Mouse (Mus musculus): ENCODE results near the gene Baz2a. TPM values are rescaled to one million over a fixed set of nuclear protein-coding genes. Genes with fewer than 3 reads are reported as not detected.
A peak's percentile ranks its signal among the peaks of the same experiment; 100 is the strongest.
"Not testable (repeated sequence)": the region's sequence is repeated elsewhere in the genome, so short reads cannot be mapped to it uniquely, and the experiment has no call there.

Baz2a gene
- polyA plus RNA-seq, 1 experiment from 2014 or later = 12.5 TPM

DNA sequence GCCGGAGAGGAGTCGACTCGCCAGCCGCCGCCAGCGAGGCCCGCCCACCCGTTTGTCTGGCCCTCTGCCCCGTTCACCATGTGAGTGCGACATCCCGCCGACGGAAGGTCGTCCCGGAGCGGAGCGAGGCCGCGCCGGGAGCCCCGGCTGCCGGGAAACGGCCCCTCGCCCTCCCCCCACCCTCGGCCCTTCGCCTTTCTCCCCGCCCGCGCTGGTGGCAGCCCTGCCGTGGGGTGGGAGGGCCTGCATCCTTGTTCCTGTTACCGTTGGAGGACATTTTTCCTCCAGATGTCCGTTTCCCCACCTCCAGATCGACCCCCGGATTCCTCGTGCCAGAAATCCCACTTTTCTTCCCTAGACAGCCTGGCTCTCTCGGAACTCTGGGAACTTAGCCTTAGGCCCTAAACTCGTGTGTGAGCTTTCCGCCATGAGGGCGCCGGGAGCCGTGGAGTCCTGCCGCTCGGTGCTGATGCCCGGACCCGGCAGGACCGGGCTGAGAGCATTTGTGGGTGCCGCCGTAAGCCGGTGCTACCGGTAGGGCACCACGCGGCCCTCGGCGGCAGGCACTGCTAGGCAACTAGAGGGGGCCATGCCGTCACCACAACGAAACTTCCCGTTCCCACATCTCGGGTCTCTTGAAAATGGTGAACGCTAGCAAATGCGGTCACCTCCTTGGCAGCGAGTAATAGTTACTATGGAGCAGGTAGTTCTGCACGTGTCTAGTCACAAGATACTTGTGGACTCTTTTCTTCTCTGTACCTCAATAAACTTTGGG lies 32.0 kb upstream of the Baz2a start:
- Histone ChIP-seq H3K4me2 (replicated peaks) (peak overlapping the region; percentile 84), H3K36me3 (peaks cover 7% of the 10 kb centered on the region; the same call in 1 of the 2 replicates), H3K9ac (peak overlapping the region; percentile 85), H3K27ac (peak overlapping the region; percentile 99), H3K27me3 (replicated peaks) (no peaks in the 10 kb centered on the region), H3K4me3 (replicated peaks) (peak overlapping the region; percentile 79), H3K4me1 (replicated peaks) (peaks cover 8% of the 10 kb centered on the region), H3K9me3 (no peaks in the 10 kb centered on the region)
- ATAC-seq = peak; percentile 68
- WGBS = under 1% methylated on average over 52 of the region's 62 CpGs

DNA sequence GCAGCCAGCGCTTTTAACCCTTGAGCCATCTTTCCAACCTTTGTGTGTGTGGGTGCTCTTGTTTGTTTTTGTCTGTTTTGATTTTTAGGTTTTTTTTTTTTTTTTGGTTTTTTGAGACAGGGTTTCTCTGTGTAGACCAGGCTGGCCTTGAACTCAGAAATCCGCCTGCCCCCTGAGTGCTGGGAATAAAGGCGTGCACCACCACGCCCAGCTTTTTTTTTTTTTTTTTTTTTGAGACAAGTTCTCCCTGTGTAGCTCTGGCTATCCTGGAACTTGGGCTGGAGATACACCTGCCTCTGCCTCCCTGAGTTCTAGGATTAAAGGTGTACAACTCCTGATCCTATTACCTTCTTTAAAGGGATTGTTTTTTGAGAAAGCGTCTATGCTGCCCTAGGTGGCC lies 30.3 kb upstream of the Baz2a start:
- H3K27ac ChIP-seq = no peak overlapping the region
- no peak for ATAC-seq
- H3K36me3 ChIP-seq = peaks cover 7% of the 10 kb centered on the region; the same call in 1 of the 2 replicates
- H3K4me2 ChIP-seq (replicated peaks) = peak overlapping the region; percentile 84
- peaks cover 8% of the 10 kb centered on the region for H3K4me1 ChIP-seq (replicated peaks)
- peak overlapping the region; percentile 40; the same call in 1 of the 2 replicates for H3K9ac ChIP-seq
- peak overlapping the region; percentile 79; the same call in 1 of the 2 replicates for H3K4me3 ChIP-seq (replicated peaks)
- H3K27me3 ChIP-seq (replicated peaks) = no peaks in the 10 kb centered on the region
- 85% methylated on average over 5 of the region's 5 CpGs for WGBS
- no peaks in the 10 kb centered on the region for H3K9me3 ChIP-seq

DNA sequence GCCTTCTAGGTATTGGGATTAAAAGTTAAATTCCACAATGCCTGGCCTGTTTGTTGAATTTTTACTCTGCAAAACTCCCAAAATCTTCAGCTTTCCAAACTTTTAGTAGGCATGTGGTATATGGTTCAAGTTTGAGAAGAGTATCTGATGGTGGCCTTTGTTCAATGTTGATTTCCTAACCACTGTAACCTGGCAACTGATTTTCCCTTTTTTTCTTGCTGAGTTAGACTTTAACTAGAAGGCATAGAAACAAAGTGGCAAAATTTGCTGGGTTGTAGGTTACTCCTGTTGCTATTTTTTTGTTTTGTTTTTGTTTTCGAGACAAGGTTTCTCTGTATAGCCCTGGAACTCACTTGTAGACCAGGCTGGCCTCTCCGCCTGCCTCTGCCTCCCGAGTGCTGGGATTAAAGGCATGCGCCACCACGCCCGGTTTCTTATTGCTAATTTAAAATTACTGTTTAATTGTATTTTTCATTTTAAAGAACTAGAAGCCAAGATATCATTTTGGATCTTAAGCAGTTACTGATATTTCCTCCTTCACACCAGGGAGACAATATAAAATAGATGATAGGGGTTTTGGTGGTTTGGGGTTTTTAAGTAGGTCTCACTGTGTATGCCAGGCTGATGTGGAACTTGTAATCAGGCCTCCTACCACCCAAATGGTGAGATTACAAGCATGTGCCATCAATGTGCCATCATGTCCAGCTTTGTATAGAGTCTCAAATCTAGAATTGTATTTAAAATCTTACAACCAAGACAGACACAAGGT lies 29.0 kb upstream of the Baz2a start:
- H3K4me1 ChIP-seq (replicated peaks) = peaks cover 8% of the 10 kb centered on the region
- no peaks in the 10 kb centered on the region for H3K27me3 ChIP-seq (replicated peaks)
- no peaks in the 10 kb centered on the region for H3K9me3 ChIP-seq
- ATAC-seq = no peak
- H3K4me3 ChIP-seq (replicated peaks) = no peak overlapping the region
- H3K36me3 ChIP-seq = peaks cover 7% of the 10 kb centered on the region
- no peak overlapping the region for H3K9ac ChIP-seq
- H3K4me2 ChIP-seq (replicated peaks) = no peak overlapping the region
- WGBS = 89% methylated on average over 6 of the region's 6 CpGs
- no peak overlapping the region for H3K27ac ChIP-seq

DNA sequence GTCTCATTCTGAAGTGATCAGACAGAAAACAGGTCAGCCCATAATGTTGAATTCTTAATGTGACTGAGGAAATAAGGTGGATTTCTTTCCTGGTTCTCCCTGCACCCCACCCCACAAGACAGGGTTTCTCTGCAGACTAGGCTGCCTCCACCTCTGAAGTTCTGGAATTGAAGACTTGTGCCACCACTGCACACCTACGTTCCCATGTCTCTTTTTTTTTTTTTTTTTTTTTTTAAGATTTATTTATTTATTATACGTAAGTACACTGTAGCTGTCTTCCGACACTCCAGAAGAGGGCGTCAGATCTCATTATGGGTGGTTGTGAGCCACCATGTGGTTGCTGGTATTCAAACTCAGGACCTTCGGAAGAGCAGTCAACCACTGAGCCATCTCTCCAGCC lies 25.3 kb upstream of the Baz2a start:
- no peak overlapping the region for H3K9ac ChIP-seq
- no peak for ATAC-seq
- no peaks in the 10 kb centered on the region; the same call in 1 of the 2 replicates for H3K4me1 ChIP-seq (replicated peaks)
- H3K36me3 ChIP-seq = peaks cover 23% of the 10 kb centered on the region
- H3K4me3 ChIP-seq (replicated peaks) = no peak overlapping the region
- H3K27me3 ChIP-seq (replicated peaks) = no peaks in the 10 kb centered on the region
- no peak overlapping the region for H3K27ac ChIP-seq
- H3K9me3 ChIP-seq = no peaks in the 10 kb centered on the region
- H3K4me2 ChIP-seq (replicated peaks) = no peak overlapping the region
- 84% methylated on average over 5 of the region's 5 CpGs for WGBS

DNA sequence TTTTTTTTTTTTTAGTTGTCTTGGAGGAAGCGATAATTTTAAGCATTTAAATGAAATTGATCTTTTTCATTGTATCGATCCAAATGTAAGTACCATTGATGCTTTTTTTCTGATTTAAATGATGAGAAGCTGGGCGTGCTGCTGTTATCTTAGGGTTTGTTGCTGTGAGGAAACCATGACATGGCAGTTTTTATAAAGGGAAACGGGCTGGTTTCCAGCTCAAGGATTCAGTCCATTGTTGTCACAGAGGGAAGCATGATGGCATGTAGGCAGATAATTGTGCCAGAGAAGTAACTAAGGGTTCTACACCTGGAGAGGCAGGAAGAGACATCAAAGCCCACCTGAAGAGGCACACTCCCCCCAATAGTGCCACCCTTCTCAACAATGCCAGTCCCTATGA lies 22.2 kb upstream of the Baz2a start:
- WGBS = 91% methylated on average over 4 of the region's 4 CpGs
- no peak for ATAC-seq
- Histone ChIP-seq H3K4me1 (replicated peaks) (no peaks in the 10 kb centered on the region), H3K4me3 (replicated peaks) (no peak overlapping the region), H3K9ac (no peak overlapping the region), H3K36me3 (peaks cover 31% of the 10 kb centered on the region), H3K9me3 (no peaks in the 10 kb centered on the region), H3K27ac (no peak overlapping the region), H3K4me2 (replicated peaks) (no peak overlapping the region), H3K27me3 (replicated peaks) (no peaks in the 10 kb centered on the region)

DNA sequence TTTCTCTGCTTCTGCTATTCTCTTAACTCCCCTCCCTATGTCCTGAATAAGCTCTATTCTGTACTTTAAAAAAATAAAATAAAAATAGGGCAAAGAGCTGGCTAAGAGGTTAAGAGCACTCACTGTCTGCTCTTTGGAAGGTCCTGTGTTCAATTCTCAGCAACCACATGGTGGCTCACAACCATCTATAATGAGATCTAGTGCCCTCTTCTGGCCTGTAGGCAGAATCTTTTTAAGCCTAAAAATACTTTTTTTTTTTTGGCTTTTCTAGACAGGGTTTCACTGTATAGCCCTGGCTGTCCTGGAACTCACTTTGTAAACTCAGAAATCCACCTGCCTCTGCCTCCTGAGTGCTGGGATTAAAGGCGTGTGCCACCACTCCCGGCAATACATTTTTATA lies 20.9 kb upstream of the Baz2a start:
- not testable (repeated sequence) for H3K4me3 ChIP-seq (replicated peaks); H3K27me3 ChIP-seq (replicated peaks); H3K27ac ChIP-seq; H3K4me2 ChIP-seq (replicated peaks); H3K9ac ChIP-seq; H3K9me3 ChIP-seq; ATAC-seq; H3K4me1 ChIP-seq (replicated peaks)
- WGBS = 89% methylated on average over 2 of the region's 2 CpGs
- peaks cover 31% of the 10 kb centered on the region for H3K36me3 ChIP-seq

DNA sequence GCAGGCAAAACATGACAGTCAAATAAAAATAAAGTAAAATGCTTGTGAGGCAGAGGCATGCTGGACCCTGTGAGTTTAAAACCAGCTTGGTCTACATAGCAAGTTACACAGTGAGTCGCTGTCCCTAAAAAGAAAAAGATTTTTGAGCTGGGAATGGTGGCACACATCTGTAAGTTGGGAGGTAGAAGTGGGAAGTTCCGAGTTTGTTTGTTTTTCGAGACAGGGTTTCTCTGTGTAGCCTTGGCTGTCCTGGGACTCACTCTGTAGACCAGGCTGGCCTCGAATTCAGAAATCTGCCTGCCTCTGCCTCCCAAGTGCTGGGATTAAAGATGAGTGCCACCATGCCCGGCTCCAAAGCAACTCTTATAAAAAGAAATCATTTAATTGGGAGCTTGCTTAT lies 13.1 kb upstream of the Baz2a start:
- not testable (repeated sequence) for H3K27ac ChIP-seq; H3K9me3 ChIP-seq; H3K27me3 ChIP-seq (replicated peaks); H3K4me1 ChIP-seq (replicated peaks); H3K4me2 ChIP-seq (replicated peaks); H3K36me3 ChIP-seq; H3K4me3 ChIP-seq (replicated peaks); ATAC-seq; H3K9ac ChIP-seq
- WGBS = 81% methylated on average over 5 of the region's 5 CpGs

DNA sequence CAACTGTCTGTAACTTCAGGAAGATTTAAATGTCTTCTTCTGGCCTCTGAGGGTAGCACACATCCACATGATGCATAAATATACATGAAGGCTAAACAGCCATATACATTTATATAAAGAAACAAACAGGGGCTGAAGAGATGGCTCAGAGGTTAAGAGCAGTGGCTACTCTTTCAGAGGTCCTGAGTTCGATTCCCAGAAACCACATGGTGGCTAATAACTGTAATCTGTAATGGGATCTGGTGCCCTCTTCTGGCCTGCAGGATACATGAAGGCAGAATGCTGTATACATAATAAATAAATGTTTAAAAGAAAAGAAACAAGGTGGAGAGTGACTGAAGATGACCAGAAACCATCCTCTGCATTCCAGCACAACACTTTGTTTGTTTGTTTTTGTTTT lies 10.9 kb upstream of the Baz2a start:
- no peaks in the 10 kb centered on the region for H3K27me3 ChIP-seq (replicated peaks)
- H3K36me3 ChIP-seq = peaks cover 10% of the 10 kb centered on the region; the same call in 1 of the 2 replicates
- H3K4me2 ChIP-seq (replicated peaks) = no peak overlapping the region
- H3K4me1 ChIP-seq (replicated peaks) = 0 out of 2 replicates have a peak, but pooled peaks cover 10% of the 10 kb centered on the region
- ATAC-seq = no peak
- WGBS = 84% methylated on average over 1 of the region's 1 CpGs
- no peaks in the 10 kb centered on the region for H3K9me3 ChIP-seq
- no peak overlapping the region for H3K27ac ChIP-seq
- H3K4me3 ChIP-seq (replicated peaks) = no peak overlapping the region
- no peak overlapping the region for H3K9ac ChIP-seq

DNA sequence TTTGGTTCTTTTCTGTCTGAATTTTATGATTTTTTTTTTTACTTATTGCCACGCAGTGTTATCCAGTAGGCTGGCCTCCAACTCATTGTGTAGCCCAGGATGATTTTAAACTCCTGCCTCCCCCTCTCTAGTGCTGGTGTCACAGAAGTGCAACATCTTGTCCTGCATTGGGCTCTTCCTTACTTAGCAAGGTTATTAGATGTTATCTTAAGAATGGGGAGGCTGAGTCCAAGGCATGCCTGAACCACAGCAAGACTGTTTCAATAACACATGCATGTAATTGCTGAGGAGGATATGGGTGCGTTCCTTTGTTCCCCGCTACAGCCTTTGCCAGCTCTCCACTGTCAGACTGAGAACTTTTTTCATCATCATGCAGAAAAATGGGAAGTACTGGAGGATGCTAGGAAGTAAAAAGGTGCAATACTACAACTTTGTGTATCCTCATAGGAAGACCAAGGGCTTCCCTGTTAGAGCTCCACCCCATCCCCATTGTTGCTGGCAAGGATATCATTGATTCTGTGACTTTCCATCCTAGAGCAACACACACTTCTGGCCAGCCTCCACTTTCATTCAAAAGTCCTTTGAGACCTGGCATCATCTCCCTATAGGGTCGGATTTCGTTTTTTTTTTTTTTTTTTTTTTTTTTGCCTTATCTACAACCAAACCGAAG lies 9.4 kb upstream of the Baz2a start:
- 49% methylated on average over 6 of the region's 6 CpGs for WGBS

DNA sequence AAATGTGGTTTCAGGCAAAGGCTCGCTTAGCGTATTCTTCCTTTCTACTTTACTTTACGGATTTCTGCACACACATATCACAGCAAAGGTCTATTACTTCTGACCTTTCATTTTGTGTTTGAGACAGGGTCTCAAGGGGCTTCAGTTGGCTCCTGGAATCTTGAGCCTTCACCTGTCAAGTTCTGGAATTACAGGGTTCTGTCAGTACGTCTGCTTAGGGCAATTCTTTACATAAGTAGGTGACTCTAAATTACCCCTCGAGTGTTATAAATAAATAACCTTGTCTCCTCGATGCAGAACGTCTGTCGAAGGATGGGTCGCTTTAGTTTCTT lies 8.9 kb upstream of the Baz2a start:
- Histone ChIP-seq H3K27me3 (replicated peaks) (no peaks in the 10 kb centered on the region), H3K27ac (peak overlapping the region; percentile 79)
- WGBS = 8% methylated on average over 9 of the region's 9 CpGs

More for the DNA sequence above, 9.4 kb upstream of the Baz2a start:
- Histone ChIP-seq H3K4me1 (replicated peaks) (0 out of 2 replicates have a peak, but pooled peaks cover 10% of the 10 kb centered on the region), H3K27ac (peak overlapping the region; percentile 79; the same call in 1 of the 2 replicates), H3K4me3 (replicated peaks) (peak overlapping the region; percentile 58), H3K27me3 (replicated peaks) (no peaks in the 10 kb centered on the region), H3K4me2 (replicated peaks) (peak overlapping the region; percentile 68), H3K36me3 (peaks cover 19% of the 10 kb centered on the region), H3K9me3 (no peaks in the 10 kb centered on the region), H3K9ac (no peak overlapping the region)
- ATAC-seq = no peak

DNA sequence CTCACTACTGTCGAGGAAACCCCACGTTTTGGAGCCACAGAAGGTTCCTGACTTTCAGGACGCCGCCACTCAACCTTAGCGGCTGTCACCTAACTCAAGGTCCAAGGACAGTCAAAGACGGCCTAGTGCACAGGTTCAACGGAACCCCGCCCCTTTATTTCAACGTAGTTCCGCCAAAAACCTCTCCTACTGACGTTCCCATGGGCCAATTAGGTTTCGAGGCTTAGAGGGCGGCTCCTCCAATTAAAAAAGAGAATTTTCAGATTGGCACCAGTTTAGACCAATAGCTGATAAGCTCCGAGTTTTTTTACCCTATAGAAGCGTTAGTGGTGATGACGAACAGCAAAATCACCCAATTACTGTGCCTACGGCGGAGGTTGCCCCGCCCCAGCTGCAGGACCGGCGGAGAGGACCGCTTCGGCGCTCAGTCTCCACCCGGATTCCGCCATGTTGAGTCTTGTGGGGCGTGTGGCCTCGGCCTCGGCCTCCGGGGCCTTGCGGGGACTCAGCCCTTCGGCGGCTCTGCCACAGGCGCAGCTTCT lies 8.4 kb upstream of the Baz2a start, which contains the start of gene Atp5b:
Gene Atp5b (plus strand): TSS at position 394 of the 542 bp plus-strand sequence.
- Histone ChIP-seq H3K27me3 (replicated peaks) (no peaks in the 10 kb centered on the region), H3K36me3 (peaks cover 22% of the 10 kb centered on the region), H3K4me1 (replicated peaks) (0 out of 2 replicates have a peak, but pooled peaks cover 10% of the 10 kb centered on the region), H3K4me3 (replicated peaks) (peak within 1 kb of the TSS; percentile 84), H3K4me2 (replicated peaks) (peak within 1 kb of the TSS; percentile 77), H3K9ac (peak within 1 kb of the TSS; percentile 94), H3K9me3 (no peaks in the 10 kb centered on the region), H3K27ac (peak within 1 kb of the TSS; percentile 85)
- ATAC-seq = peak; percentile 98
- under 1% methylated on average over 34 of the region's 34 CpGs for WGBS

More for the DNA sequence above, 8.9 kb upstream of the Baz2a start:
- Histone ChIP-seq H3K9me3 (no peaks in the 10 kb centered on the region), H3K4me3 (replicated peaks) (peak overlapping the region; percentile 58), H3K36me3 (peaks cover 19% of the 10 kb centered on the region), H3K9ac (peak overlapping the region; percentile 62), H3K4me1 (replicated peaks) (0 out of 2 replicates have a peak, but pooled peaks cover 10% of the 10 kb centered on the region), H3K4me2 (replicated peaks) (peak overlapping the region; percentile 68)
- ATAC-seq = no peak

DNA sequence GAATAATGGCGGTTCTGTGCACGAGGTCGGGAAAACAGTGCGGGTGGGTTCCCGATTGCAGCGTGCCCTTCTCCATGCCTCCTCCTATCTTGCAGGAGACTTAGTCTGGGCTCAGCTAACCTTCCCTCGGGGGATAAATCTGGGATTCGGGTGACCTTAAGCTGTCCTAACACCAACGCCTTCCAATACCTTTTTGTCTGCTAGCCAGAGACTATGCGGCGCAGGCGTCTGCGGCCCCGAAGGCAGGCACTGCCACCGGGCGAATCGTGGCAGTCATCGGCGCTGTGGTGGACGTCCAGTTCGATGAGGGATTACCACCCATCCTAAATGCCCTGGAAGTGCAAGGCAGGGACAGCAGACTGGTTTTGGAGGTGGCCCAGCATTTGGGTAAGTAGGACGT lies 7.7 kb upstream of the Baz2a start:
- no peak for ATAC-seq
- under 1% methylated on average over 22 of the region's 22 CpGs for WGBS
- 0 out of 2 replicates have a peak, but pooled peaks cover 10% of the 10 kb centered on the region for H3K4me1 ChIP-seq (replicated peaks)
- H3K4me3 ChIP-seq (replicated peaks) = peak overlapping the region; percentile 84
- peak overlapping the region; percentile 77 for H3K4me2 ChIP-seq (replicated peaks)
- H3K9me3 ChIP-seq = no peaks in the 10 kb centered on the region
- peak overlapping the region; percentile 85 for H3K27ac ChIP-seq
- H3K36me3 ChIP-seq = peaks cover 29% of the 10 kb centered on the region
- no peaks in the 10 kb centered on the region for H3K27me3 ChIP-seq (replicated peaks)
- H3K9ac ChIP-seq = peak overlapping the region; percentile 94

Data from intestine, embryonic 15.5 days (tissue).